Mouse (Mus musculus) testis, adult 2 months (tissue): ENCODE measurements around the gene Rdh16.

Experiments
- CTCF ChIP-seq: fragments of 200-500 bp; IDR thresholded peaks from 2 replicates; pipeline ENCODE4 v1.5.1; 2012; ENCODE audit warnings: low read depth, mild to moderate bottlenecking, inconsistent platforms, low read length, moderate library complexity; ENCODE audit not compliant: control insufficient read depth, insufficient read depth, insufficient replicate concordance
- POLR2A ChIP-seq: fragments of 200-500 bp; IDR thresholded peaks from 2 replicates; pipeline ENCODE4 v1.6.1; 2012; ENCODE audit warnings: low read depth, mild to moderate bottlenecking, inconsistent platforms, low read length, moderate library complexity; ENCODE audit not compliant: control insufficient read depth

GRCm38 (mm10) chr10:127848089-127848488, 47.1 kb downstream of the Rdh16 start:
- TF ChIP-seq CTCF (no peak), POLR2A (no peak)
